Mouse (Mus musculus) limb, embryonic 11.5 days (tissue): ENCODE measurements around the gene Cntln. TPM values are rescaled to one million over a fixed set of nuclear protein-coding genes. Genes with fewer than 3 reads are reported as not detected.

ENCODE experiments used
- ATAC-seq: fragments of 200-750 bp; cut with Nextera tagmentation; 2 replicates; pipeline ENCODE4 v1.8.0; 2017; ENCODE audit warnings: low read depth; ENCODE audit not compliant: insufficient number of reproducible peaks, low FRiP score, low TSS enrichment
- DNase-seq: peaks from one replicate; pipeline ENCODE4 v3.0.0-alpha.2; 2015; ENCODE audit warnings: low spot score
- H3K27ac ChIP-seq: fragments of 300-500 bp; sonication (generic); replicated peaks from 2 replicates; pipeline ENCODE4 v1.5.1; 2014; ENCODE audit warnings: low read depth, mild to moderate bottlenecking, low read length
- H3K27me3 ChIP-seq: fragments of 300-500 bp; sonication (generic); 2 replicates; pipeline ENCODE4 v1.6.1; 2014; ENCODE audit warnings: mild to moderate bottlenecking, low read length, mixed read lengths; ENCODE audit not compliant: control insufficient read depth, insufficient read depth
- H3K36me3 ChIP-seq: fragments of 300-500 bp; sonication (generic); 2 replicates; pipeline ENCODE4 v1.6.1; 2014; ENCODE audit warnings: mild to moderate bottlenecking, low read length, moderate library complexity, mixed read lengths; ENCODE audit not compliant: control insufficient read depth, insufficient read depth
- H3K4me1 ChIP-seq: fragments of 300-500 bp; sonication (generic); 2 replicates; pipeline ENCODE4 v1.6.1; 2014; ENCODE audit warnings: low read length, mixed read lengths; ENCODE audit not compliant: control insufficient read depth, insufficient read depth
- H3K4me2 ChIP-seq: fragments of 300-500 bp; sonication (generic); 2 replicates; pipeline ENCODE4 v1.6.1; 2014; ENCODE audit warnings: low read depth, mild to moderate bottlenecking, moderate library complexity; ENCODE audit not compliant: severe bottlenecking
- H3K4me3 ChIP-seq: fragments of 300-500 bp; sonication (generic); 2 replicates; pipeline ENCODE4 v1.5.1; 2014; ENCODE audit warnings: low read depth, low read length
- H3K9ac ChIP-seq: fragments of 300-500 bp; sonication (generic); 2 replicates; pipeline ENCODE4 v1.6.1; 2014; ENCODE audit warnings: mild to moderate bottlenecking, low read length
- H3K9me3 ChIP-seq: fragments of 300-500 bp; sonication (generic); 2 replicates; pipeline ENCODE4 v1.6.1; 2016; ENCODE audit warnings: low read length; ENCODE audit not compliant: control insufficient read depth
- WGBS: fragments of 180-500 bp; shearing (Covaris S2); extraction: QIAGEN DNeasy Blood & Tissue Kit; methylation state at CpG from one replicate; pipeline ENCODE4 v1.1.7; 2014; 5-methylcytosine and 5-hydroxymethylcytosine counted together
- polyA plus RNA-seq: library from polyadenylated mRNA; unstranded; fragments of >200 nt; fragmentation: Nextera tagmentation; extraction: Ambion mirVana; gene quantifications from 2 replicates; pipeline ENCODE4 v1.2.1, GENCODE M21; 2014

Gene Cntln
- polyA plus RNA-seq, 1 experiment from 2014 or later, result 13.0 TPM

DNA sequence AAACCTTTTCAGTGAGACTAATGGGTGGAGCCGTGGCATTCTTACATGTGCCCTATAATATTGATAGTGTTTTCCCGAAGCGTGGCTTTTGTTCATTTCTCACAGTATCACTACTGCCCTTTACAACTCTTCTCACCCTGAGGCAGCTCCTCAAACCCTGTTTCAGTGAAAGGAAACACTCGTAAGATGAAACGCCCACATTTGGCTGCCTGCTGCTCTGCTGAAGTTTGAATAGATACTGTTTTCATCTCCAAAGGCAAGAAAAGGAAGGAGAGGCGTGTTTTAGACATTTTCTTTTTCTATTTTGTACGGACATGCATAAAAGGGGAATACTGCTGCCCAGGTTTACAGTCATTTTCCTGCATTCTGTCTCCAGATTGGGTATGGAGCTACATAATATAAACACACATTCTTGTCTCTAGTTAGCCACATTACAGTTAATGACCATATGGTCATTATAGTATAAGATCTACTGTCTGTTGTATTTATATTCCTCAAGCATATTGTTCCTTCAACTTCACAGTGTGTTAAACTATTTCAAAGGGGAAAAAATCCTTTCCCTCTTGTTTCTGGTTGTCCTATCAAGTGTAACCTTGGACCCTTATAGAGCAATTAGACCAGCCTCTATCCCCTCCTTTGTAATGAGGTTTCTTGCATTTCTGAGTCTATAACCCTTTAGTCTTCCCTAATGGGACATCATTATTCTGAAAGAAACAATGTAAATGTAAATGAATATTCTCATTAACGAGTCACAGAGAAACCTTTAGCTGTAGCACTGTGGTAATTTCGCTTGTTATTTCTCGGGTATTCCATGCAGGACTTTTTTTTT, 111.6 kb downstream of the Cntln start:
- ATAC-seq, result no peak
- Histone ChIP-seq H3K4me2 (no peak overlapping the region), H3K4me3 (no peak overlapping the region), H3K27ac (no peak overlapping the region), H3K36me3 (no peaks in the 10 kb centered on the region), H3K9ac (no peak overlapping the region), H3K4me1 (no peaks in the 10 kb centered on the region), H3K27me3 (no peaks in the 10 kb centered on the region), H3K9me3 (no peaks in the 10 kb centered on the region)
- WGBS, result 76% methylated on average over 10 of the region's 10 CpGs
- no peak for DNase-seq

DNA sequence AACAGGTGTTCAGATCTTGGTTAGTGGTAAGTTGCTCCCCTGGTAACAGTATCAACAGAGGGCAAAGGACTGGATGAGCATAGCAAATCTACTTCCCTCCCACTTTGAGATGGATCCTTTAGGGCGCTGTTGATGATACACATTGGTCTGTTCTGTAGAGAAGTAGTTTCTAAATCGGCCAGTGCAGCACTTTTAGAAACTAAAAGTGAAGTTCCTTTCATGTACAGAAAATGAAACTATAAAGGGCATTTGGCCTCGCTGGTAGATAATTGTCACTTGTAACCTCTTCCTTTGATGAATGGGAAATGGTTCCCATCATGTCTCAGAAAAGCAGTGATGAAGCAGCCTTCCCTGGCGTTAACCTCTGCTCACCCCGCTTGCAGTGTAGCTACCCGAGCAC, 121.5 kb downstream of the Cntln start:
- Histone ChIP-seq H3K4me1 (no peaks in the 10 kb centered on the region), H3K27me3 (no peaks in the 10 kb centered on the region), H3K9ac (no peak overlapping the region), H3K4me3 (no peak overlapping the region), H3K4me2 (no peak overlapping the region), H3K36me3 (no peaks in the 10 kb centered on the region), H3K27ac (no peak overlapping the region), H3K9me3 (no peaks in the 10 kb centered on the region)
- WGBS, result 72% methylated on average over 6 of the region's 6 CpGs
- DNase-seq (no peak), ATAC-seq (no peak)

DNA sequence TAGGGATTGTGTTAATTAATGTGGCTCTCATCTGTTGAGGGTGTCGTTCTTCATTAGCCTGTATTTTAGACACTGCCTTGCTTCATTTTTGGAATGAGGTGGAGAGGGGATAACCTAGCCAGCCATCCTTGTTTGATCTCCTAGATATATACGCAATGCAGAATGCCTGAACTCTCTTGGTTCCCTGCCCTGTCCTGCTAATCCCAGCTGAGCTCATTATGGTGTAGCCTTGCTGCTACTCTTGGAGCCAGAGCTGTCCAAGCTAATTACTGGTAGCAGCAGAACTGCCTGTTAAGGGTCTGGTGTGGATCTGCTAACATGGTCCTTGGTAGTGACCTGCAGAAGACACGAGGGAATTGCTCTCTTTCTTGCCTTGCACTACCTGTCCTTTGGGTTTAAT, 122.7 kb downstream of the Cntln start:
- H3K4me1 ChIP-seq, result no peaks in the 10 kb centered on the region
- H3K36me3 ChIP-seq, result no peaks in the 10 kb centered on the region
- H3K27me3 ChIP-seq, result no peaks in the 10 kb centered on the region
- H3K27ac ChIP-seq, result no peak overlapping the region
- no peak overlapping the region for H3K4me3 ChIP-seq
- DNase-seq (no peak), ATAC-seq (no peak)
- no peak overlapping the region for H3K9ac ChIP-seq
- no peak overlapping the region for H3K4me2 ChIP-seq
- 67% methylated on average over 3 of the region's 3 CpGs for WGBS
- no peaks in the 10 kb centered on the region for H3K9me3 ChIP-seq

DNA sequence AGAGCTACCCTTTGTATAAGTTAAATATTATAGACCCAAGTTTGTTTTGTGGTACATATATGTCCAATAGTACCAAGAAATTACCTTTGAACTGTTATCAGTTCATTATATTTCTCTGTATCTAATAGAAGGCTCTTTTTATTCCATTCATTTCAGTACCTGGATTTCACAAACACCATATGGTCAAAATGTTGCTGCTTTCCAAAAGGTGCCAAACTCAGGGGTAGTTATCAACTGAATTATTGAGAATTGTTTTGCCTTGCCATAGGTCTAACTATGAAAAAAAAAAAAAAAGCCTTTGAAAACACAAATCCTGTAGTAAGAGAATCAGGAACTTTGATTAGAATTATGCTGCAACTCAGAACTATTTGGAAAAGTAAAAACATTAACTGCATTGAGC, 126.7 kb downstream of the Cntln start:
- H3K36me3 ChIP-seq, result no peaks in the 10 kb centered on the region
- no peak overlapping the region for H3K4me2 ChIP-seq
- H3K27ac ChIP-seq, result no peak overlapping the region
- no peaks in the 10 kb centered on the region for H3K4me1 ChIP-seq
- no peak for DNase-seq
- H3K9ac ChIP-seq, result no peak overlapping the region
- ATAC-seq, result no peak
- no peaks in the 10 kb centered on the region for H3K9me3 ChIP-seq
- no peak overlapping the region for H3K4me3 ChIP-seq
- H3K27me3 ChIP-seq, result no peaks in the 10 kb centered on the region

DNA sequence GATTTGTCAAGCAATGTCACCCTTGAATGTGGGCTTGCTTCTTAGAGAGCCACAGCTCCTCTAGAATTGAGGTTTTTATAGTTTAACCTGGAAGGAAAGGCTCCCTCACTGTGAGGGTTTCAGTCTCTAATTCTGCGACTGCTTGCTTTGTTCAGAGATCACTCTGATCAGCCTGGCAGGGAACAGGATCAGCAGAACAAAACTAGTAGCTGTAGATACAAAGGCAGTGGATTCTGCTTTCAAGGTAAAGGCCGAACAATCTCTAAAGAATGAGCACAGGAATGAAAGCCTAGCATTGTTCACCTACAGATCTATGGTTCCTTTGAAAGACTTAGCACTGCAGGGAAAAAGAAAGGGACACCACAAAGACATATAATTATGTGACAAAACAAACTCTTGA, 161.6 kb downstream of the Cntln start:
- Histone ChIP-seq H3K4me1 (no peaks in the 10 kb centered on the region), H3K27me3 (no peaks in the 10 kb centered on the region), H3K27ac (no peak overlapping the region), H3K36me3 (no peaks in the 10 kb centered on the region), H3K4me3 (no peak overlapping the region), H3K4me2 (no peak overlapping the region), H3K9me3 (no peaks in the 10 kb centered on the region), H3K9ac (no peak overlapping the region)
- WGBS, result 75% methylated on average over 2 of the region's 2 CpGs
- no peak for ATAC-seq
- DNase-seq, result no peak

DNA sequence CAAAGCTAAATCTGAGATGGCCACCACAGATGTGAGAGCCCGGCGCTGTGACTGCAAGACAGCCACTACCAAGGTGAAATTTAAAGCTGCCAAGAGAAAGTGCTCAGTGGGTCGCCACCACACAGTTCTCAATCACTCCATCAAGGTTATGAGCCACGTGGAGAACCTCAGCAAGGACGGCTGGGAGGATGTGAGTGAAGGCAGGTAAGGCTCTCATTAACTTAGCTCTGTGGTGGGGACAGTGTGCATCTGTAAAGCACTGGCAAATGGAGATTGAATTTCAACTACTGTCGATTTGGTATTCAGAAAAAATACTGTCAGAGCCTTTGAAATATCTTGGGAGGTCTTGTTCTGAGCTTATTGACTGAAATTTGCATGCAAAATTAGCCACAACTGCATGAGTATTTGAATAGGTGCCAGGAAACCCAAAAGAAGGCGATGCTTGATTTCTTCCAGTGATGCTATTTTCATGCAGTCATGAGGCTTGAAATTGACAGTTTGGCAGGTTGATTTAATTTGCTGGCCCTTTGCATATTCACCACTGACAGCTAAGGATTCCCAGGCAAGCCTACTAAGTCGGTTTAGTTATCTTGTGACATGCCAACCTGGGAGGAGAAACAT, 165.9 kb downstream of the Cntln start:
- no peak for ATAC-seq
- Histone ChIP-seq H3K4me1 (no peaks in the 10 kb centered on the region), H3K4me2 (no peak overlapping the region), H3K4me3 (no peak overlapping the region), H3K9ac (no peak overlapping the region), H3K36me3 (no peaks in the 10 kb centered on the region), H3K27me3 (no peaks in the 10 kb centered on the region), H3K27ac (no peak overlapping the region), H3K9me3 (no peaks in the 10 kb centered on the region)
- 74% methylated on average over 8 of the region's 8 CpGs for WGBS
- no peak for DNase-seq

DNA sequence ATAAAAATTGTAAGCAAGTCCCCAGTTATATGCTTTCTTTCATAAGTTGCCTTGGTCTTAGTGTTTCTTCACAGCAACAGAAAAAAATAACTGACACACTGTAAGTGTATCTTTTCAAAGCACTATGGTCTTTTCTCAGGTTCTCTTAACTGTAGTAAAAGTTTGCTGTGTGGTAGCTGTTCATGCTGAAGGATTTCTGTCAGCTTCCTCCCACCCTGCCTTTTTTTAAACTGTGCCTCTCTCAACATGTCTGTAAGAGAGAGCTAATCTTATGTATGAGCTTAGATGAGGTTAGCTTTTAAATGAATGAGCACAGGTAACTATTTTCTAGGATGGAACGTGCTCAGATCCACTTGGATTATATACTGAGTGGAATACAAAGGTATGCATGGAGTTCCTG, 170.5 kb downstream of the Cntln start:
- Histone ChIP-seq H3K9me3 (no peaks in the 10 kb centered on the region), H3K9ac (no peak overlapping the region), H3K27ac (no peak overlapping the region), H3K27me3 (no peaks in the 10 kb centered on the region), H3K4me1 (no peaks in the 10 kb centered on the region), H3K4me3 (no peak overlapping the region), H3K4me2 (no peak overlapping the region), H3K36me3 (no peaks in the 10 kb centered on the region)
- WGBS, result 81% methylated on average over 1 of the region's 1 CpGs
- DNase-seq, result no peak
- ATAC-seq, result no peak

DNA sequence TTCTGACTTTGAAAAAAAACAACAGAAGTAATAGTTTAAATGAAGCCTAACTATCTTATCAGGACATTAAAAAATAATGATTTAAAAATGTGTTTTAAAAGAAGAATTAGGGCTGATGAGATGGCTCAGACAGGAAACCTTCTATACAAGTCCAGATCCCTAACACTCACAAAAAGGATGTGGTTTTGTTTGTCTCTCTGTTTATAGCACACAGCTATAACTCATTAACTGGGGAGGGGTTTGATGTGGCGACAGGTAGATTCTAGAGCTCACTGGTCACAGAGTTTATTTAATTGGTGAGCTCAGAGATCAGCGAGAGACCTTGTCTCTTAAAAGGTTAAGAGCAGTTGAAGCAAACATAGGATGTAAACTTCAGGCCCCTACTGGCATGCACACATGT, 175.5 kb downstream of the Cntln start:
- no peaks in the 10 kb centered on the region for H3K36me3 ChIP-seq
- H3K4me1 ChIP-seq, result no peaks in the 10 kb centered on the region
- WGBS, result 81% methylated on average over 2 of the region's 2 CpGs
- H3K9me3 ChIP-seq, result no peaks in the 10 kb centered on the region
- DNase-seq, result no peak
- no peaks in the 10 kb centered on the region for H3K27me3 ChIP-seq
- no peak overlapping the region for H3K4me3 ChIP-seq
- no peak overlapping the region for H3K9ac ChIP-seq
- no peak for ATAC-seq
- no peak overlapping the region for H3K27ac ChIP-seq
- H3K4me2 ChIP-seq, result no peak overlapping the region
